Mouse (Mus musculus): ENCODE results near the gene Gm9639.
"Not testable (repeated sequence)": the region's sequence is repeated elsewhere in the genome, so short reads cannot be mapped to it uniquely, and the experiment has no call there.

DNA sequence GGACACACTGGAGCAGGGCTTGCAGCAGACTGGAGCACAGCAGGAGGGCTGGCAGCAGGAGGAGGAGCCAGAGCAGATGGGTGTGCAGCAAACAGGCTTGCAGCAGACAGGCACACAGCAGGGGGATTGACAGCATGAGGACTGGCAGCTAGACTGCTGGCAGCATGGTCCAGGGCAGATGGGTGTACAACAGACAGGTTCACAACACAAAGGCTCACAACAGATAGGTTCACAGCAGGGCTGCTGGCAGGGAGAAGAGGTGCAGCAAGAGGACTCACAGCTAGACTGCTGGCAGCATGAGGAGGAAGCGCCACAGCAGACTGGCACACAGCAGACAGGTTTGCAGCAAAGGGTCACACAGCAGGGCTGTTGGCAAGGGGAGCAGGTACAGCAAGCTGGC, 44.2 kb downstream of the Gm9639 start:
- not testable (repeated sequence) for TF ChIP-seq EP300, CTCF (IDR thresholded peaks at IDR 0.05; ENCODE audit: low read depth)

All from liver, postnatal 0 days (tissue).